Mouse (Mus musculus) bone marrow, adult 2 months (tissue): ENCODE data around the gene Kcnk15.

ENCODE experiments used
- CTCF ChIP-seq: fragments of 200-500 bp; IDR thresholded peaks from 2 replicates; pipeline ENCODE4 v1.5.1; 2011; ENCODE audit warnings: low read length, control low read depth; ENCODE audit not compliant: control insufficient read depth, insufficient read depth
- POLR2A ChIP-seq: fragments of 200-500 bp; IDR thresholded peaks from 2 replicates; pipeline ENCODE4 v1.6.1; 2011; ENCODE audit warnings: low read depth, mild to moderate bottlenecking, control low read depth, low read length, borderline replicate concordance; ENCODE audit not compliant: control insufficient read depth

GRCm38 (mm10) chr2:163890586-163890985 is 37.1 kb downstream of the Kcnk15 start:
- no peak for TF ChIP-seq CTCF
- no peak for TF ChIP-seq POLR2A
